Mouse (Mus musculus): Measurements from ENCODE around the gene Frem1. TPM values are rescaled to one million over a fixed set of nuclear protein-coding genes. Genes with fewer than 3 reads are reported as not detected.

The Frem1 gene
- total RNA-seq, 2 experiments from 2014 or later = 1.9 to 2.0 TPM

- Histone ChIP-seq H3K4me3 (no peak overlapping the region), H3K27ac (no peak overlapping the region)
- TF ChIP-seq CTCF (IDR thresholded peaks at IDR 0.05) = no peak
- no peak for DNase-seq (ENCODE audit: extremely low spot score in 1 of 2, low spot score in 2 of 2)
- intact Hi-C loops (cut with DNase I) = no loop called here
Observed at GRCm38 (mm10) chr4:82861451-82861850, 190.7 kb downstream of the Frem1 start.

GRCm38 (mm10) chr4:82860566-82860965, 191.6 kb downstream of the Frem1 start:
- no peak overlapping the region for H3K27ac ChIP-seq
- no peak overlapping the region for H3K4me3 ChIP-seq
- DNase-seq (ENCODE audit: extremely low spot score in 1 of 2, low spot score in 2 of 2) = no peak
- TF ChIP-seq CTCF (IDR thresholded peaks at IDR 0.05) = no peak
- intact Hi-C loops (cut with DNase I) = no loop called here

- intact Hi-C loops (cut with DNase I) = loop anchor here (5.0 kb wide), 3 partner anchors 58 to 323 kb away; no protein-coding TSS in a partner anchor
- Histone ChIP-seq H3K4me3 (peak within 1 kb of the TSS; percentile 87), H3K27ac (peak within 1 kb of the TSS; percentile 98)
- DNase-seq (ENCODE audit: extremely low spot score in 1 of 2, low spot score in 2 of 2) = peak; percentile 83 to 89
- TF ChIP-seq CTCF (IDR thresholded peaks at IDR 0.05) = no peak
Observed at GRCm38 (mm10) chr4:82859131-82860125, 192.7 kb downstream of the Frem1 start, which contains the start of gene Zdhhc21. Gene Zdhhc21 (minus strand): TSS chr4:82859958.

- peak overlapping the region; percentile 87 for H3K4me3 ChIP-seq
- intact Hi-C loops (cut with DNase I) = loop anchor here (5.0 kb wide), 3 partner anchors 59 to 324 kb away; no protein-coding TSS in a partner anchor
- TF ChIP-seq CTCF (IDR thresholded peaks at IDR 0.05) = no peak
- peak overlapping the region; percentile 98 for H3K27ac ChIP-seq
- DNase-seq (ENCODE audit: extremely low spot score in 1 of 2, low spot score in 2 of 2) = no peak
Observed at GRCm38 (mm10) chr4:82858431-82859010, 193.6 kb downstream of the Frem1 start.

GRCm38 (mm10) chr4:82856986-82857385, 195.2 kb downstream of the Frem1 start:
- intact Hi-C loops (cut with DNase I) = loop anchor here (5.0 kb wide), 3 partner anchors 60 to 325 kb away; no protein-coding TSS in a partner anchor
- Histone ChIP-seq H3K4me3 (no peak overlapping the region), H3K27ac (no peak overlapping the region)
- no peak for DNase-seq (ENCODE audit: extremely low spot score in 1 of 2, low spot score in 2 of 2)
- TF ChIP-seq CTCF (IDR thresholded peaks at IDR 0.05) = no peak

GRCm38 (mm10) chr4:82853809-82854208, 198.3 kb downstream of the Frem1 start:
- intact Hi-C loops (cut with DNase I) = no loop called here
- no peak for DNase-seq (ENCODE audit: extremely low spot score in 1 of 2, low spot score in 2 of 2)
- H3K27ac ChIP-seq = no peak overlapping the region
- no peak overlapping the region for H3K4me3 ChIP-seq
- TF ChIP-seq CTCF (IDR thresholded peaks at IDR 0.05) = no peak

- no peak for DNase-seq (ENCODE audit: extremely low spot score in 1 of 2, low spot score in 2 of 2)
- Histone ChIP-seq H3K4me3 (no peak overlapping the region), H3K27ac (no peak overlapping the region)
- no peak for TF ChIP-seq CTCF (IDR thresholded peaks at IDR 0.05)
- intact Hi-C loops (cut with DNase I) = no loop called here
Observed at GRCm38 (mm10) chr4:82848552-82849234, 203.4 kb downstream of the Frem1 start.

Other genes with a start within 250 kb of the Frem1 start
- gene Zdhhc21, start 192.4 kb downstream of the Frem1 start, total RNA-seq (2021) = 10 to 100 TPM; 63.4 to 64.4 TPM
- gene Cer1, start 167.2 kb downstream of the Frem1 start, total RNA-seq (2021) = under 1 TPM; 0.19 to 0.52 TPM

All from left cerebral cortex, adult 2 months (tissue).